Mouse (Mus musculus) ovary, postnatal 36 days (tissue): ENCODE measurements around the gene 4931428F04Rik.
"Not testable (repeated sequence)": the region's sequence is repeated elsewhere in the genome, so short reads cannot be mapped to it uniquely, and the experiment has no call there.

Experiments used
- DNase-seq: peaks from one replicate; pipeline ENCODE4 v3.0.0; 2022; ENCODE audit warnings: low spot score, mixed read lengths

4931428F04Rik gene

GRCm38 (mm10) chr8:105261326-105261980 is 28.2 kb downstream of the 4931428F04Rik start:
- DNase-seq, result no peak

DNA sequence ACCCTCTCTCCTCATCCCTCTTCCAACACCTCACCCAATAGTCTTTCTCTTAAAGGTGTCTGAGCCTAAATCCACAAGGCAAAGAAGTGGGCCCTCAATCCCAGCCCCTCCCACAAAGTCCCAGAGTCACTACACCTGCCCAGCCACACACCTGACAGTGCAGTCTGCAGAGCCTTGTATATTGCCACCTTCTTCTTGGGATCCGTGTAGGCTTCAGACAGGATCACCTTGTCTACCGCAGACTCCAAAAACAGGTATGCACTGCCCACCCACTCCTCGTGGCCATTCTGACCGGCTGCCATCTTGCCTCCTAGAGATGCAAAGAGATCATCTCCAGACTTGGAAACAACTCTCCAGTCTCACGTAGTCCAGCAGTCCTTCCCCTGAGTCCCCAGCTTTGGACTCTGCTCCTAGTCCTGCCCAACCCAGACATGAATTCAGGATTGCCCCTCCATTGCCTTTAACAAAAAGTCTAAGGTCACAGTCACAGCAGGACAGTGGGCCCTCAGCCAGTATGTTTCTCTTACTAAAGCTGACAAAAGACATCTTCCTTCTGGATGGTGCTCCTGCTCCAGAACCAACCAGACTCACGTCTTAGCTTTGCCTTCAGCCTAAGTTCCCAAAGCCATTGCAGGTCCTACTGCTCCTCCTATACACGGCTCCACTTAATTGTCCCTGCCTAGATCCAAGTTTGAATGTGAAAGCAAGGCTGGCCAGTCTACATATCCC is 29.1 kb downstream of the 4931428F04Rik start:
- DNase-seq, result no peak

DNA sequence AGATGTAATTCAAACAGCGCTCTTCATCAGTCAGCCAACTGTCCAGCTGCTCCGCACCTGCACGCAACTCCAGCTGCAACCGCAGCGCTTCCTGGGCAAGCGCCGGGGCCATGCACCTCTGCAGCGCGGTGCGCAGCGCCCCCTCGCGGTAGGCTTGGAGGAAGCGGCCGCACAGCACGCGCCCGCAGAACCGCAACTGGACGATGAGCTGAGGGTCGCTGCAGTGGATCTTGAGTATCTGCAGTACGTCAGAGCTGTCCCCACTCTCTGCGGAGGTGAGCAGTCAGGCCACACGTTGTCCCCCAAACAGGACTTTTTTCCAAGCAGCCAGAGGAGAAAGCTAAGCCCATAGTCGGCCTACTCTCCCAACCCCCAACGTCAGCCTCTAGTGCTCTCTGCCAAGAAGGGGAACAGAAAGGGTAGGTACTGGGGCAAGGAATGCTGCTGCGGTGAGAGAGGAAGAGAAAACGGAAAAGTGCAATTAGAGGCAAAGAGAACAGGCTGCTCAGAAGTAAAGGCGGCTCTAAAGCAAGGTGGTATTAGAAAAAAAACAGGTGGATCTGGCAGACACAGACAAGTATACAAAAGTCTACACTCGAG is 29.8 kb downstream of the 4931428F04Rik start:
- DNase-seq, result peak; percentile 78

DNA sequence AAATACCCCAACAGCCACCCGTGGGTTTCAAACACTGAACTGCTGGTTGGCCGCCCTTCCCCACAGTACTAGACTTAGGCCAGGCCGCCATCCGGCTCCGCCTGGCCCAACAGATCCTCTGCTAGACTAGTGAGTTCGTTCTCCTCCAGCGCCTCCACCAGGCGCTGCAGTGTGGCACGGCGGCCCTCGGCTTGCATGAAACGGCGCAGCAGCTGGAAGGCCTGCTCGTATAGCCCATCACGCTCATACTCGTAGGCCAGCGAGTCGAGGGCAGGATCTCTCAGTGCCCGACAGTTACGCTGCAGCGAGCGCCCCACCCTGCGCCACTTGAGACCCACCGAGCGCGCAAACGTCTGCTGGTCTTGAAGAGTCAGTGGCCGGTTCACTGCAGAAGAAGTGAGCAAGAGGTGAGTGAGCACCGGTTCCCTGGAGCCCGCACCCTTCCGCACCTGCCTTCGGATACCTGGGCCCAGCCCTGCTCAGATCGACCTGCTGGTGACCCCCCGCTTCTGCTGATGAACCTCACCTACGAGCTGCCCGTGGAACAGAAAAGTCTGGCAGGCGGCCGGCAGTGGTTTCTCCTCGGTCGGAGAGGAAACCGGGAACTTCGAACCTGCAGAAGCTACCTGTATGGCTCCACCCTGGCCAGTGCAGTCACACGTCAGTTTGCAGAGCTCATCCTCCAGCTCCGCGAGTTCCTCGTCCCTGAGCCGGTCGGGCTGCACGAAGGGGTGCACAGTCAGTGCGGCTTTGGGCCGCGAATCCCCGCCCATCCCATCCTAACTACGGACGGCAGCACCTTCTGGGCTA is 30.5 kb downstream of the 4931428F04Rik start:
- DNase-seq, result no peak

DNA sequence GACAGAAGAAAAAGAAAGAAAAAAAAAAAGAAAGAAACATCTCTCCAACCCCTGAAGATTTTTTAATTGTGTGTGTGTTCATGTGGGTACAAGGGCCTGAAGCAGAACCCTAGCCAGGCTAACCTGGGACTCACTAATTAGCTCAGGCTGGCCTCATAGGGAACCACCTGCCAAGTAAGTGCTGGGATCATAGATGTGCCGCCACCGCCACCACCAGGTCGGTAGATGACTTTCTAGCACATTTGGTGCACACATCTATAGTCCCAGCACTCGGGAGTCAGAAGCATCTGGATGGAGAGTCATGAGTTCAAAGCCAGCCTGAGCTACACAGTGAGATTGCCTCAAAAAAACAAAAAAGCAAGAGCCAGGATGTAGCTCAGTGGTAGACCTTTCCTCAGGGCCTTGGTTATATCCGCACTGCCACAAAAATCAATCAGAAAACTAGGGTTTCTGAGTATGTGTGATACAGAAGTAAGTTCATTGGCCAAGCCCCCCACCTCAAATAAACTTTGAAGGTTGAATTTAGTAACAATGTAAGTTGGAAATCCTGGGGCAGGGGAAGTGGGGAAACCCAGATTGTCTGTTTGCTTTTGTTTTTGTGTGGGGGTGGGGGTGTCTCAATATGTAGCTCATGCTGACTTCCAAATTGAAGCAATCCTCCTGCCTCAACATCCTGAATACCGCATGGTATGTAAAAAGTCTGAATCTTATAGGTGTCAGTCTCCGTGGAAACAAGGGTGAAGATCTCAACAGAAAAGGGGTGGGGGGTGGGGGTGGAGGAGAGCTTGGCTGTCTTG is 32.1 kb downstream of the 4931428F04Rik start:
- DNase-seq, result no peak

DNA sequence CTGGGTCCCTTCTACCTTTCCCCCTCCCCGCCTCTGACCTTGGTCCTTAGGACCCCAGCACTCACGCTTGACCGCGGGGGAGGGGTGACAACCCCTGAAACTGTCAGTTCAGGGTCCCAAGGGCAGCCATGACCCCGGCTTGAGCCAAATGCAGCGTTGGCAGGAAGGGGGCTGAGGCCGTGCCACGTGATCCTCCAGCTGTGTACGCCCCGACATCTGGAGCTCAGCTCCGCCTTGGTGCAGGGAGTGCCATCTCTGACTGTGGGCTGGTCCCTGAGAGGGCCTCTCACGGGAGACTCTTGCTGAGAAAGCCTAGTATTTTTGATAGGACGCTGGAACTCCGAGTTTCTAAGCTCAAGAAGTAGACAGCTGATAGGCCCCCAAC is 34.7 kb downstream of the 4931428F04Rik start, which contains the start of gene B3gnt9:
TSS of gene B3gnt9 (minus strand) at position 188 of the 385 bp plus-strand sequence.
- DNase-seq, result peak; percentile 72

GRCm38 (mm10) chr8:105254152-105254965 is 35.3 kb downstream of the 4931428F04Rik start:
- DNase-seq, result peak; percentile 92

GRCm38 (mm10) chr8:105253766-105254151 is 35.9 kb downstream of the 4931428F04Rik start:
- DNase-seq, result no peak

GRCm38 (mm10) chr8:105252680-105253537 is 36.8 kb downstream of the 4931428F04Rik start:
- no peak for DNase-seq

DNA sequence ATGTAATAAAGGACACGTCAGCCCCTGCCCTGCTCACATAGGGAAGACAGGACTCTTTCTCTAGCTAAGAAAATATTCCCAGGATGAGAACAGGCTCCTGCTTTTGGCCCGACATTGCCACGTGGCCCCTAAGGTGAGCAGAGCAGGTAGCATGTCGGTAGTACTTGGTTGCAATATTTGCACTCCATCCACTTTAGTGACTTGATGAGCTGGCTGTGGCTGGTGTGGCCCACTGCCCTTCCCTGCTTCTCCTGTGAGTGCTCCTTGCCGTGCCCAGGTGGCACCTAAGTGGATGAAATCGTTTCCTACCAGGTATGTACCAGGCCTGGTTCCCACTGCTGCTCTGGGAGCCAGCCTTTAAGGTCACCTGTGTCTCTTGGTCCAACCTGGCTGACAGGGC is 37.7 kb downstream of the 4931428F04Rik start:
- DNase-seq, result no peak

DNA sequence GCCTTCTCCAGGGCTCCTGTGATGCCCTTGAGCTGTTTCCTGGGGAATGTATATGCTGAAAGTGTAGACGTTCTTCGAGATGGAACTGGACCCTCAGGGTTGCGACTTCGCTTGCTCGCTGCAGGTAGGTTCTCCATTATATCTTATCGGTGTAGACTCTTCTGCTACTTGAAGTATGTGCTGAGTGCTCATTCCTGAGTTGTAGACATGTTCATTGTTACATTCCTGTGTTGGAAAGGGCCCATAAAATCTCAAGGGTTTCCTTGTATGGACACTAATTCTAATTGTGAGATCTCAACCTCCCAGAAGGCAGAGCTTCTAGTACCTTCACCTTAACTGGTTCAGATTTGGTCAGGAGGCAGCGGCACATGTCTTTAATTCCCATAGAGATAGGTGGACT is 48.6 kb downstream of the 4931428F04Rik start:
- DNase-seq, result no peak

- no peak for DNase-seq
Observed at GRCm38 (mm10) chr8:105237442-105238142, 52.1 kb downstream of the 4931428F04Rik start.

DNA sequence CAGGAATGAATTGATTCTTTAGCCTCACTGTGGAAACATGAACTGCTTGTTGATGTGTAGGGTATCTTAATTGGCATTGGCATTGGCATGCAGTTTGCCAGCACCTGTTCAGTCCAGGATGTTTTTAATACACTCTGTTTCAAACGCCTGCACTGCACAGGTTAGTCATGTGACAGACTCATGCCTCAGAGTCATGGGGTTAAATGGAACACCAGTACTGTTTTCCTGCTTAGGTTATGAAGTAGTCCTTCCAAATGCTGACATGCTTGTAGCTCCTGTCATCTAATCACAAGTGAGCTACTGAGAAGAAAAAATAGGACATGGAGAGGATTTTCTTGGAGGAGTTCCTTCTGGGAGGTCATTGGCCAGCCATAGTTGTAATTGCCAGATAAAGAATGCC is 54.5 kb downstream of the 4931428F04Rik start:
- no peak for DNase-seq

- DNase-seq, result no peak
Observed at GRCm38 (mm10) chr8:105233126-105233935, 56.3 kb downstream of the 4931428F04Rik start.

GRCm38 (mm10) chr8:105232321-105232693 is 57.4 kb downstream of the 4931428F04Rik start:
- not testable (repeated sequence) for DNase-seq

GRCm38 (mm10) chr8:105231503-105232320 is 58.0 kb downstream of the 4931428F04Rik start:
- no peak for DNase-seq
